Mouse (Mus musculus) T-cell, adult 2 months (primary cell): Measurements from ENCODE around the gene Efhc1.
"Not testable (repeated sequence)": the region's sequence is repeated elsewhere in the genome, so short reads cannot be mapped to it uniquely, and the experiment has no call there.

Experiments used
- DNase-seq: peaks from one replicate; pipeline ENCODE4 v3.0.0; 2022; ENCODE audit warnings: low spot score

The Efhc1 gene

DNA sequence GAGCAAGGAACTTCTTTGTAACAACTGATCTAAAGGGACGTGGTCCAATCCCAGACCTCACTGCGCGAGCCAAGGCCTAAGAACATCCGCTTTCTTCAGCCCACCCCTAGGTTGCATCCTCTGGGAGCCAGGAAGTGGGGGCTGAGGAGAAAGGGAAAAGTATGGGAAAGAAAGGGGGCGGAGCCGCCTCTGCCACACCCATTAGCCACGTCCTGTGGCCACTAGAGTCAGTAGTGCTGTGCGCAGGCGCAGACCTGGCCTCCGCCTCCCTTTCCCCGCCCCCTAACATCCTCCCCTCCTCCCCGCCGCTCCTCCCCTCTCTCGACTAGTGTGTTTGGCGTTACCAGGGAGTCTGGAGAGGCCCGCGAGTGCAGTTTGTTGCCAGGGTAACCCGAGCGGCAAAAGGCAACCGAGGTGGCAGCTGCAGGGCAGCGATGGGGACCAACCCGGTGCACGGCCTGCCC, at the start of gene Efhc1:
Gene Efhc1 (plus strand): TSS at position 327 of the 464 bp plus-strand sequence.
- peak; percentile 78 for DNase-seq

DNA sequence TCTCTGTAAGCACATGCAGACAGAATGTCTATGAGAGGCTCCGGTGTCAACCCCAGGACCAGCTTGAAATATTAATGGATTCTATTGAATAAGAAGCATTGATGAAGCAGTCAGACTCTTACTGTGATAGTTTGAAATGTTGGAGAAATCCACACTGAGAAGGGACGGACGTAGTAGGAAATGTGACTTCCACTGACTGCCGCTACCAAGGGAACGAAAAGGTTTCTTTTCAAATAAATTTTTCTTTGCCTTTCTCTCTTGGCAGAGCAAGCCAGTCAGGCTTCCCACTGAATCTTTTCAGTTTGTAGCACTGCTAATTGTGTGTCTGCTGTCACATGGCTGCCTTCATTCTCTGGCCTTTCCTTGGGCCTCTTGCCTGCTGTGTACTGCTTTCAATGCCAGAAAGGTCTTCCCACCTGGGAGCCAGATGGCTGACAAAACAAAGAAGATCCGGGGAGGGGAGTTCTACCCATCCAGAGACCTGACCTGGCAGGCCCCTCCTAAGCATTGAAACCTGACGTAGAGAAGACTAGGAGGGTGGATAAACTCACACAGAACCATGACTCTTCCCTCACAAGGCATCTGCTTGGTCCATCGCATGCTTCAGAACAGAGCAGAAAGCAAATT, 45.8 kb upstream of the Efhc1 start:
- no peak for DNase-seq

DNA sequence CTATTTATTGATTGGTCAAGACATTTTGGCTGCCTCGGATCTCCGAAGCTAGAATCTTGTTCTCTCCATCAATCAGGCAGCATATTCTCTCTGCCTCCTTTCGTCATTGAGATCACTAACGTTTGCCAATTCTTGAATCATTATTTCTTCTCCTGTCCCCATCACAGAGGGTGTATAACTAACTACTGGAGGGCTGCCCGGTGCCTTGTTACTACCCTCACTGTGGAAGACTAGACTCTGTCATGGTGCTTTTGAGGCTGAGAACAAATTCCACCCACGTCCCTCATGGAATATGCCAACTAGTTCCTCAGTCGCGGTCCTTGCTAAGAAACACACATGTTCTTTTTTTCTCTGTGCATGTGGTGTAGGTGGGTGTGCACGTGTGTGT, 45.3 kb upstream of the Efhc1 start:
- no peak for DNase-seq

DNA sequence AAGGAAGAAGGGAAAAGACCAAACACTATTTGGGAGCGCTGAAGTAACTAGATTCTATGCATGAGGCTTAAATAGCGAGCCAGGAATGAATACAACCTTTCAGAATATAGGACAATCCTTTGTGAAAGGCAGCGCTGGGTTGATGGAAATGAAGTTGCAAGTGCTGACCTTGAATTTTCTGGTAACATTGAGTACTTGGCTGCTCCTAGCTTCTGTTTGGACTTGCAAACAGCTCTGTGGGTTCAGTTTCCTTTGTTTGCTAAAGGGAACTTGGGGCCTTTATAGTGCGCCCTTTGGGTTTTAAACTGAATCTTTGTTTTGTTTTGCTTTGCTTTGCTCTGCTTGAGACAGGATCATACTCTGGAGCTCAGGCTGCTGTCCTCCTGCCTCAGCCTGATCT, 42.9 kb upstream of the Efhc1 start:
- no peak for DNase-seq

DNA sequence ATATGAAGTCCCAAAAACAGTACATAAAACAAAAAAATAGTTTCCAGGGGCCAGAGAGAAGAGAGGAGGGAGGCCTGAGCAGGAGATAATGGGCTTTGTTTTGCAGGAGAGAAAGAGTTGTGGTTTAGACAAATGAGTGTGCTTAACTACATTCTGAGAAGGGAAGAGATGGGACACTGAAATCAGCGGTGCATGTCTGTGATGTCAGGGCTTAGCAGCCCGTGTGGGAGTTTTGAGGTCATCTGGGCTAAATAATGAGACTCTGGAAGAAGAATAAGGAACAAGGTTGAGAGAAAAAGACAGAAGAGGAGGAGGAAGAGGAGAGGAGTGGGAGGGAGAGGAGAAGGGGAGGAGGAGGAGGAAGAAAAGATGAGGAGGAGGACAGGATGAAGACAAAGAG, 39.3 kb upstream of the Efhc1 start:
- no peak for DNase-seq

DNA sequence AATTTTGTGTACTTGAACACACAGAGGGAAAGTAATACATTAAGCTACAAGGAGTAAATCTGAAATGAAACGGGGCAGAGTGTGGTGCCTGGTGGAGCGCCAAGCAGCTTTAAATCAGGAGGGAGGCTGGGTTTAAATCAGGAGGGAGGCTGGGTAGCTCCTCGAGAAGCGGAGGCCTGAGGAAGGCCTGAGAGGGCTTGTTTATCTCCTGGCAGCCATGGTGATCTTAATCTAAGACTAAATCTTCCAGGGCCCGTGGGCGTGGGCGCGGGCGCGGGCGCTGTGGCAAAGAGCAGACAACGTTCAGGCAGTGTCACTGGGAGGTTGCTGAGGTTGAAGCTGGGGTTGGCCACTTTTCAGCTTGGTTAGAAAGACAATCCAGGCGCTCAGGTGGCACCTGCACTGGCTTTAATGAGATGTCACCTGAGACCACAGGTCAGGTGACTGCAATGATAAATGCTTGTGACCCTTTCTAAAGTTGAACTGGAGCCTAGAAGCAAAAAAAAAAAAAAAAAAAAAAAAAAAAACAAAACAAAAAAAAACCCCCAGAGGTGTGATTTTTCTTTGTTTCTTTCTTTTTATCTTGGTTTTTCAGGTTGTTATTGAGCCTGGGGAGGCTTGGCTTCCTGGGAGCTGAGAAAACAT, 38.8 kb upstream of the Efhc1 start:
- peak; percentile 78 for DNase-seq

DNA sequence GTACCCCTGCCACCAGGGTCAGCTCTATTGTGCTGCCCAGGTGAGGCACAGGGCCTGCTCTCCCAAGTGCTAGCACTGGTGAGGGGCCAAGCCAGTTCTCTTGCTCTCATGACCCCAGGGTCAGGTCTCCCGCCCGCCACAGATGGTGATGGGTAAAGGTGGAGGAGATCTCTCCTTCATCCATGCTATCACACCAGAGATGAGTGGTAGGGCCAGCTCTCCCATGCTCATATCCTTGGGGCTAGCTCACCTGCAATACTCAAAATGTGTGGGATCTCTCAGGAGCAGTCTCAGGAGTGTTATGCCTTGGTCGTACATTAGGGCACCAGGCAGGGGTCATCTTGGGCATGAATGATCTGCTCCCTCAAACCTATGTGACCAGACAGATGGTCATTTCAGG, 36.7 kb upstream of the Efhc1 start:
- DNase-seq = no peak

DNA sequence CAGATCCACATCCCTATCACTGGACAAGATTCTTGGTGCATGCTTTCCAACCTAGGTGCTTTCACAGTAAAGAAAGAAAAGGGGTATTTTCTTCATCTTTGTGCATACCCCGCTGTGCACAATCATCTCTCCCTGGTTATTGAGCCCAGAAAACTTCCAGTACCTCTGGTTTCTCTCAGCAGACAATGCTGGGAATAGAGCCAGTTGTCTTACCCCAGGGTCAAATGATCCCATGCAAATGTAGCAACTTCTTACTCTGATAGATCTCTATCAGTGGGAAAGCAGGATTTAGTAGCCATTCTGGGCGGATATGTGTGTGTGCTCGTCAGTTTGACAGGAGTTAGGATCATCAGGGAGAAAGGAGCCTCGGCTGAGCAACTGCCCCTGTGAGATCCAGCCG, 35.8 kb upstream of the Efhc1 start:
- DNase-seq = no peak

DNA sequence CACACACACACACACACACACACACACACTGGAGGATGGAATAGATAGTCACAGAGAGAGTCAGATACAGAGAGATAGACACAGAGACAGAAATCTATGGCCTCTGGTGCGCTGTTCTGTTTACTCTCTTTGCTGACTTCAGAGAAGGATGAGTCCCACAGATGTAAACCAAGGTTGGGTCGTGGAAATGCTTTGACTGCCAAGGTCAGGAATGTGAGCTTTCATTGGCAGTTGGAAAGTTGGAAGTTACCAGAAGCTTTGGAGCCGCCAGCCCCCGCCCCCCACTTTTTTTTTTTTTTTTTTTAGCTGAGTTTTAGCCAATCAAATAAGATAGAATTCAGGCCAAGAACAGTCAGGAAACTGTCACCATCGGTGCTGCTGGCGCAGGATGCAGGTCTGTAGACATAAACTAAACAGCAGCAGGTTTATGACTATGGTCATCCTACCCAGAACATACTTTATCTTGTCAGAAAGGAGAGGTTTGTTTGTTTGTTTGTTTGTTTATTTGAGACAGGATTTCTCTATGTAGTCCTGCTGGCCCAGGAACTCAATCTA, 33.9 kb upstream of the Efhc1 start:
- no peak for DNase-seq

DNA sequence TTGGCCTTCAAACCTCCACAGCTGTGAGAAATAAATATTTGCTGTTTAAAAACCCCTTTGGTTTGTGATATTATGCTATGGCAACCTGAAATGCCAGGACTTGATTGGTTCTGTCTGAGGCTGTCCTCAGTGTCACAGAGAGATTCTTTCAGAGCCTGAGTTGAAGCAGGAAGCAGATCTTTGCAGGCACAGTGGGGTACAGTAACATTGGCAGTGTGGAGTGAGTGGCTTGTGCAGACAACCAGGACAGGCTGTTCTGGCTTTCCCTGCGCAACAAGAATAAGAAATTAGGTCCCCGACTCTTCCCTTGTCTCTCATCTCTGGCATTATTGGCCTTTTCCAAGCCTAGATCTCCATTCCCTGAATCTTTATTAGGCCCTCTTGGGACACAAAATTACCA, 31.7 kb upstream of the Efhc1 start:
- no peak for DNase-seq

DNA sequence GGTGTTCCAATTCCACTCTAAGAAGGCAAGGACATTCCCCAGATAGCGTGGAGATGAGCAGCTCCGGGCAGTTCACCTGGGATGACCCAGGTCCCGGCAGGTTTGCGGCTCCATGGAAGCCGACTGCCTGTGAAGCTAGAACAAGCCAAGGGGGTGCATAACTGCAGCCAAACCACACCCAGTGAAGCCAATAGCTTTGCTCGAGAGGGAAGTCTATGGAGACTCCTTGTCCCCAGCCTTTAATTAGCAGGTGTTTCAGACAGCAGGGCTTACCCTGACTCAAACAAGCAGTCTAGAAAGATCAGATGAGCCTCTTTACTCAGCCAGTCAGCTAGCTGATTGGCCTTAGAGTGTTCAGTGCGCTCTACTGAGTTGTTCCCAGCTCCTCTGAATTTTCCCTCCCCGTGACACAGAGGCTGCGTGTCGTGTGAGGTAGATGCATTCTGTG, 30.3 kb upstream of the Efhc1 start:
- no peak for DNase-seq

DNA sequence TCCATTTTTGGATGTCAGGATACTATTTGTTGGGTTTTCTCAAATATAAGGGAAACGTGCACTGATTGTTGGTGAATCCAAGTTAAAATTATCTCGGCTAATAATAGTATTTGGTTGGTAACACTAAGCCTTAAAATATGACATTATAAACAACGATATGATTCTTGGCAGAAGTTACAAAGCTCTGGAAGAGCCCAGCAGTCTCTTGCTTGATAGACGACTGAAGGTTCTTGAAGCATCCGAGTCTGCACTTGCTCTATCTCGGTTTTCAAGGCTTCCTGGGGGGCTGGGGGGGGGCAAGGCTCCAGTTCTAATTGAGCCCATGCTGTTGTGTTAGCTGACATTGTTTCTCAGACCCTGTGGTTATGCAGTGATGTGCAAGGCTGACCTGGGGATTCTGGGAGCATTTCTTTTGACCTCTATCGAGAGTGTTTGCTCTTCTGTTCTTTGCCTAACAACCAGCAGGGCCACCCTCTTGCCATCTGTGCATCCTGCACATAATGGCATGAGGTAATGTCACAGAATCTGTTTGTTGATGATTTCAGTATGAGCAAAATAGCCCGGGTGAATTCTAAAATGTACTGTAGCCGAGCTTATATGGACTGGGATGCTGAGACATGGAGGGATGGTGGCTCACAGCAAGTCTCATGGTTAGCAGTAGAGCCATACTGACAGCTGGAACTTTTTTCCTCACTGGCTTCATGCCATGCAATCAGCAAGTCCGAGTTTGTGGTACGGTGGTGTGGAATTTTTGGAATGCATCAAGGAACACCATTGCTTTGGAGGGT, 28.6 kb upstream of the Efhc1 start:
- no peak for DNase-seq

DNA sequence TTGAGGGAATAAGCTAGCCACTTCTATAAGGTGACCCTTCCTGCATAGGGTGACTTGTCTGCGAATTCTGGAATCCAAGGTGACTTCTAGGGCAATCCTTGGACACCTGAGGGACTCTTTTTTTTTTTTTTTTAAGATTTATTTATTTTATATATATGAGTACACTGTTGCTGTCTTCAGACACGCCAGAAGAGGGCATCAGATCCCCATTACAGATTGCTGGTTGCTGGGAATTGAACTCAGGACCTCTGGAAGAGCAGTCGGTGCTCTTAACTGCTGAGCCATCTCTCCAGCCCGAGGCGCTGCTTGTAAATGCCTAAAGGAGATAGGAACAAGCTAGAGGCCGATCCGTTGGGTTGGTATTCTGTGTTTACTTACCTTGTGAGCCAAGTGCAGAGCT, 26.1 kb upstream of the Efhc1 start:
- DNase-seq = not testable (repeated sequence)

DNA sequence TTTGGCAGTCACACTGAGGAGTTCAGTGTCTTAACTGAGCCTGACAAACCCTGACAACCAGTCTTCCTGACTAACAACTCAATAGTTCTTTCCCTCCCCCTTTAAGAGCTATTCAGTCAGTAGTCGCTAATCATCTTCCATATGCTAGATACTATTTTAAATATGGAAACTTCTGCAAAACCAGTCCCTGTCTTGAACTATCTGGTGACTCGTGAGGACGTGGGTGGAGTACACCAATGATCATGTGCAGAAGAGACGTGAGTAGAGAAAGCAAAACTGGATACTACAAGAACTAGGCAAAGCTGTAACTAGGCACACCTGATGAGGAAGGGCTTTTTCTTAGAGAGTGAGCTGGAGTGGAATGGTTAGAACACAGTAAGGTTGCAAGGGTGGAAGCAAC, 25.5 kb upstream of the Efhc1 start:
- no peak for DNase-seq

DNA sequence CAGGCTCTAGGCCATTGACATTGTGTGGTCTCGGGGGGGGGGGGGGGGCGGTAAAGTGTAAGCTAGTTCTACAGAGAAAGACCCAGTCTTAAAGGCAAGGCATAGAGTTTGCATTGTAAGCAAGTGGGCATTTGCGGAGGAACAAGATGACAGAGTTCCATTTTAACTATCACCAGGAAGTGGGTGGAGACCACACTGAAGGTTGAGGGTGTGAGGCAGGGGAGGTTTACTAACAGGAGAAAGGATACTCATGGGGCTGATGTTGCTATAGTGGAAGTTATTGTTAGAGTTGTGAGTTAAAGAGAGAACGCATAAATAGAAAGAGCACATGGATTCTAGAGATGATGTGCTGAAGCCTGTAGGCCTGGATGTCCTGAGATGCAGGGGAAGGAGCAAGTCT, 25.1 kb upstream of the Efhc1 start:
- DNase-seq = no peak

DNA sequence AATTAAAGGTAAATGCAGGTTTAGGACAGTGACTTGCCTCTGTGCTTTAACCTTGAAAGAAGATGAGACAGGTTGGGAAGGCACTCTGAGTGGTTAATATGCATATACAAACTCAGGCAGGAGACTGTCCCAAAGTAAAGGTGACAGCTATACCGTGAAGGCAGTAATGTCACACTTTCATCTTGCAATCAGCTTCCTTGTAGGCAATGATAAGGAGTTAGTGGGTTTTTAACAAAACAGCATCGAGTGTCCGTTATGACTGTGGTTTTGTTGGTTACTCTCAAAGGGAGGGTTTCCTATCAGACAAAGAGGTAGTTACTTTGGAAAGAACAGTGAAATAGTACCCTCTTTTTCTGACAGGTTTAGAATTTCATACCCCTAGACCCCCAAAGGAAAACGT, 22.9 kb upstream of the Efhc1 start:
- DNase-seq = no peak

DNA sequence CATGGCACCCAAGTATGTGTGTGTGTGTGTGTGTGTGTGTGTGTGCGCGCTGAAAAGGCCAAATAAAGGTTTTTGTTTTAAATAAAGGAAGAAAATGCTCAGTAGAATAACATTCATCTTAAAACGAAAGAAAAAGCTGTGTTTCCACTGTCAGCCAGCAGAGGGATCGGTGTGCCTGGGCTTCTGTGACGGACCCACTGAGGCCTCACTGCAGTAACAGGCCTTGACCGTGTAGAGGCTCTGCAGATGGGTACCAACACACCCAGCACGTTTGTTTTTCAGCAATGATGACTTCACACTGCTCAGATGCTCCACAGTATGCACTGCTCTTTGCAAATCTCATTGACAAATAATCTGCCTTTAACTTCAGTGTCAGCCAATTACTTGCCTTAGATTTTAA, 18.0 kb upstream of the Efhc1 start:
- peak; percentile 70 for DNase-seq

DNA sequence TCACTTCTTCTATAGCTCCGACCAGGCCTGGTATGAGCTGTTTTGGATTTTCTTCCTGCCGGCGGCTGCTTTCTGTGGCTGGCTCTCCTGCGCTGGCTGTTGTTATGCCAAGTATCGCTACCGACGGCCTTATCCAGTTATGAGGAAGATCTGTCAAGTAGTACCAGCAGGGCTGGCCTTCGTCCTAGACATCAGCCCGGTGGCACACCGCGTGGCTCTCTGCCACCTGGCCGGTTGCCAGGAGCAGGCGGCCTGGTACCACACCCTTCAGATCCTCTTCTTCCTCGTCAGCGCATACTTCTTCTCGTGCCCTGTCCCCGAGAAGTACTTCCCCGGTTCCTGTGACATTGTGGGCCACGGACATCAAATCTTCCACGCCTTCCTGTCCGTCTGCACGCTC, 16.3 kb upstream of the Efhc1 start:
- DNase-seq = no peak

DNA sequence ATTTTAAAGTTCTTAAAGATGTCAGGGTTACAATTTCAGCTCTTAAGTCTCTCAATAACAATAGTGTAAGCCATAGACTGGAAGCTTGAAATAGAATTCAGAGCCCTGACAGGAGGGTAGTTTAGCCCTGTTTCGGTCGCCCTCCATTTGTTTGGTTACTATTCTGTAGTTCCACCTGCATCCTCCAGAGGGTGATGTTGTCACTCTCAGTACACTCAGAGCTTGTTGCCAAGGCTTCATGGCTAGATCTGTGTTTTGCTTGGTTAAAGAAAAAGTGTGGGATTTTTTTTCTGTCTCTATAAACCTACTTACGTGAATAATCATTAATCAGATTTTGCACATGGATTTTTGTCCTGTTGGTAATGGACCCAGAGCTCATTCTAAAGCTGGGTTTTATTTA, 12.4 kb upstream of the Efhc1 start:
- peak; percentile 56 for DNase-seq

DNA sequence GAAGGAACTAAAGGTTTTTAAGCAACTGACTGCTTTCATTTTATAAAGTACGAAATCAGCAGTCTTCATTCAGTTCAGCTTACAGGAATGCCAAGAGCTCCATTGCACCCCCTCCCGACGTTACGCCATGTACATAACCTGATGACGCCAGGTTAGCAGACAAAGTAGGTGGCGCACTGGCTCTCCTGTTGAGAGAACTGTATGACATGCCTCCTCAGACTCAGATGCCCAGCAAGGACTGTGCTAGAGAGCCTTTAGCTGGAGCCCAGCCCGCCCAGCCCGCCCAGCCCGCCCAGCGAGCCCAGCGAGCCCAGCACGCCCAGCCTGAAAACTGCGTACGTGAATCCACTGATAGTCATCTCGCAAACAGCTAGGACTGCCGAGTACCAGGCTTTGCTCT, 11.3 kb upstream of the Efhc1 start:
- peak; percentile 59 for DNase-seq

DNA sequence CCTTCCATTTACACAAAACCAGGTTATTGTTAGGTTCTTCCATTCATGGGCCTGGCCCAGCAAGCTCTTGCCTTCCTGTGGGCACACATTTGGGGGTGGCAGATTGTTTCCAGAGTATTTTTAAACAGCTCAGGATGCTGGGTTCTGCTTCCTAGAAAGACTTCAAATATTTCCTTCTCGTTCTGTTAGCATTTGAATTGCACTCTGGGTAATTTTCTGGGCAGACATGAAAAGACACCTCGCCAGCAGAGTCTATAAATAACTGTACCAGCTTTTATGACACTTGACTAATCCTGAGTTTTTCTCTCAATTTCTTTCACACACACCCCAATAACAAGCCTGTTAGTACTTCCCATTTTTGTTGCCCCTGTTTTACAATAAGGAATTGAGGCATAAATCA, 10.1 kb upstream of the Efhc1 start:
- DNase-seq = no peak

DNA sequence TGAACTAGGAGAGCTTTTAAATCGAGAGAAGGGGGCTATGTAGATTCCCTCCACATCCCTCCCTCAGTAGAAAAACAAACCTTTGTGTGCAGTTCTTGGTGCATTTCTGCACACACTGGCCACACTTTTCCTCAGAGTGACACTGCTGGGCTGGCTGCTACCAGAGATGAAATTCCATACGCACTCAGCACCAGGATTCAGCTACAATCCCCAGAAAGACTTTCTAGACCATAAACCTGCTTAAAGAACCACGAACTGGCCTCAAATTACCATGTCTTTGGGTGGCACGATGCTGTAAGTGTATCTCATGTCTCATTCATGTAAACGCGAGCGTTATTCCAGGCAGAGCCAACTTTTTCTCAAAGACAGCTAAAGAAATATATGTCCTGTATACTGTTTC, 9.6 kb upstream of the Efhc1 start:
- DNase-seq = no peak

DNA sequence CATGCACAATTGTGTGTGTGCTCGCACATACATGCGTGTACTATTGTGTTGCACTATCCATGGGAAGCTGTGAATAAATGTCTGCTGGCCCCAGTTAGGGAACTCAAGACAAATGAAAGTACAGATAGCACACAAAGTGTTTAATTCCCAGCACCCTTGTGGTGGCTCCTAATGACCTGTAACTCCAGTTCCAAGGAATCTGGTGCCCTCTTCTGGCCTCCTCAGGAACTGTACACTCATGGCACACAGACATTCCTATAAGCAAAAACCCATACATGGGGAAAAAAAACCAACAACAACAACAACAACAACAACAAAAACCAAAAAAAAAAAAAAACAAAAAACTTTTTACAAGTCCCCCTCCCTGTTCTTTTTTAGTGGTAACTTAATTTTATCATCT, 8.4 kb upstream of the Efhc1 start:
- DNase-seq = no peak
